Mouse (Mus musculus) liver, embryonic 11.5 days (tissue): ENCODE results near the gene Lrp2bp. TPM values are rescaled to one million over a fixed set of nuclear protein-coding genes. Genes with fewer than 3 reads are reported as not detected.

Experiments
- ATAC-seq: fragments of 200-750 bp; cut with Nextera tagmentation; replicated peaks from 2 replicates; pipeline ENCODE4 v1.8.0; 2017; ENCODE audit warnings: moderate number of reproducible peaks, mild to moderate bottlenecking, moderate TSS enrichment, moderate library complexity; ENCODE audit not compliant: low FRiP score
- DNase-seq: peaks from one replicate; pipeline ENCODE4 v3.0.0-alpha.2; 2017; ENCODE audit warnings: low spot score
- H3K27ac ChIP-seq: fragments of 300-500 bp; sonication (generic); 2 replicates; pipeline ENCODE4 v1.5.1; 2014; ENCODE audit warnings: mild to moderate bottlenecking, low read depth, low read length, control low read depth
- H3K27me3 ChIP-seq: fragments of 300-500 bp; sonication (generic); replicated peaks from 2 replicates; pipeline ENCODE4 v1.6.1; 2014; ENCODE audit warnings: low read length, mixed read lengths; ENCODE audit not compliant: control insufficient read depth, insufficient read depth
- H3K36me3 ChIP-seq: fragments of 300-500 bp; sonication (generic); 2 replicates; pipeline ENCODE4 v1.6.1; 2014; ENCODE audit warnings: mild to moderate bottlenecking, low read length, moderate library complexity, mixed read lengths; ENCODE audit not compliant: control insufficient read depth, insufficient read depth
- H3K4me1 ChIP-seq: fragments of 300-500 bp; sonication (generic); replicated peaks from 2 replicates; pipeline ENCODE4 v1.6.1; 2014; ENCODE audit warnings: low read length, mixed read lengths; ENCODE audit not compliant: control insufficient read depth, insufficient read depth
- H3K4me2 ChIP-seq: fragments of 300-500 bp; sonication (generic); 2 replicates; pipeline ENCODE4 v1.6.1; 2014; ENCODE audit warnings: mild to moderate bottlenecking, control low read depth, moderate library complexity
- H3K4me3 ChIP-seq: fragments of 300-500 bp; sonication (generic); 2 replicates; pipeline ENCODE4 v1.5.1; 2014; ENCODE audit warnings: low read depth, low read length, control low read depth
- H3K9ac ChIP-seq: fragments of 300-500 bp; sonication (generic); 2 replicates; pipeline ENCODE4 v1.6.1; 2014; ENCODE audit warnings: low read depth, low read length, control low read depth
- H3K9me3 ChIP-seq: fragments of 300-500 bp; sonication (generic); 2 replicates; pipeline ENCODE4 v1.6.1; 2016; ENCODE audit warnings: low read length, inconsistent platforms, mixed read lengths; ENCODE audit not compliant: control insufficient read depth
- whole genome bisulfite sequencing: fragments of 180-500 bp; shearing (Covaris S2); extraction: QIAGEN DNeasy Blood & Tissue Kit; methylation state at CpG from one replicate; pipeline ENCODE4 v1.1.7; 2014; 5-methylcytosine and 5-hydroxymethylcytosine counted together
- polyA plus RNA-seq: library from polyadenylated mRNA; unstranded; fragments of >200 nt; fragmentation: Nextera tagmentation; extraction: Ambion mirVana; gene quantifications from 2 replicates; pipeline ENCODE4 v1.2.1, GENCODE M21; 2014

Lrp2bp gene
- polyA plus RNA-seq, 1 experiment from 2014 or later: 0.40 TPM

GRCm38 (mm10) chr8:45990631-45991310, 8.3 kb upstream of the Lrp2bp start:
- H3K27ac ChIP-seq: no peak overlapping the region
- WGBS: 89% methylated on average over 4 of the region's 4 CpGs
- H3K9me3 ChIP-seq: no peaks in the 10 kb centered on the region
- DNase-seq (no peak), ATAC-seq (no peak)
- peaks cover 16% of the 10 kb centered on the region for H3K36me3 ChIP-seq
- no peak overlapping the region for H3K4me2 ChIP-seq
- H3K4me1 ChIP-seq: no peaks in the 10 kb centered on the region
- no peak overlapping the region for H3K4me3 ChIP-seq
- no peaks in the 10 kb centered on the region for H3K27me3 ChIP-seq
- H3K9ac ChIP-seq: no peak overlapping the region

GRCm38 (mm10) chr8:45994111-45994510, 5.0 kb upstream of the Lrp2bp start:
- H3K9ac ChIP-seq: no peak overlapping the region
- no peak overlapping the region for H3K4me2 ChIP-seq
- H3K27ac ChIP-seq: no peak overlapping the region
- DNase-seq: no peak
- H3K36me3 ChIP-seq: peaks cover 19% of the 10 kb centered on the region; the same call in 1 of the 2 replicates
- 95% methylated on average over 2 of the region's 2 CpGs for WGBS
- H3K9me3 ChIP-seq: no peaks in the 10 kb centered on the region
- peaks cover 2% of the 10 kb centered on the region; the same call in 1 of the 2 replicates for H3K4me1 ChIP-seq
- no peak for ATAC-seq
- no peaks in the 10 kb centered on the region for H3K27me3 ChIP-seq
- H3K4me3 ChIP-seq: no peak overlapping the region

GRCm38 (mm10) chr8:45995576-45995975, 3.5 kb upstream of the Lrp2bp start:
- H3K9ac ChIP-seq: no peak overlapping the region
- ATAC-seq (no peak), DNase-seq (no peak)
- H3K36me3 ChIP-seq: peaks cover 17% of the 10 kb centered on the region; the same call in 1 of the 2 replicates
- H3K9me3 ChIP-seq: no peaks in the 10 kb centered on the region
- no peak overlapping the region for H3K4me2 ChIP-seq
- peaks cover 2% of the 10 kb centered on the region for H3K4me1 ChIP-seq
- WGBS: 85% methylated on average over 3 of the region's 3 CpGs
- no peak overlapping the region for H3K4me3 ChIP-seq
- H3K27ac ChIP-seq: no peak overlapping the region
- H3K27me3 ChIP-seq: no peaks in the 10 kb centered on the region

GRCm38 (mm10) chr8:45998228-45998627, 875 bp upstream of the Lrp2bp start:
- no peak overlapping the region for H3K4me3 ChIP-seq

GRCm38 (mm10) chr8:45999784-46000705, 942 bp downstream of the Lrp2bp start:
- no peaks in the 10 kb centered on the region for H3K27me3 ChIP-seq
- peak; percentile 98 for ATAC-seq
- no peaks in the 10 kb centered on the region for H3K9me3 ChIP-seq
- DNase-seq: peak; percentile 97
- H3K36me3 ChIP-seq: peaks cover 14% of the 10 kb centered on the region; the same call in 1 of the 2 replicates
- peak overlapping the region; percentile 89 for H3K4me2 ChIP-seq
- peaks cover 2% of the 10 kb centered on the region for H3K4me1 ChIP-seq
- peak overlapping the region; percentile 49 for H3K4me3 ChIP-seq
- H3K27ac ChIP-seq: peak overlapping the region; percentile 77
- H3K9ac ChIP-seq: peak overlapping the region; percentile 83
- WGBS: 7% methylated on average over 54 of the region's 55 CpGs

More at GRCm38 (mm10) chr8:45998228-45998627, 875 bp upstream of the Lrp2bp start:
- Histone ChIP-seq H3K9me3 (no peaks in the 10 kb centered on the region), H3K36me3 (peaks cover 17% of the 10 kb centered on the region; the same call in 1 of the 2 replicates), H3K27me3 (no peaks in the 10 kb centered on the region), H3K27ac (no peak overlapping the region), H3K4me2 (peak overlapping the region; percentile 89), H3K9ac (no peak overlapping the region), H3K4me1 (peaks cover 2% of the 10 kb centered on the region)
- DNase-seq (no peak), ATAC-seq (no peak)
- WGBS: 76% methylated on average over 2 of the region's 2 CpGs

GRCm38 (mm10) chr8:46005596-46005995, 6.5 kb downstream of the Lrp2bp start, which contains the start of gene Ankrd37:
TSS of gene Ankrd37 (minus strand) at chr8:46005707.
- DNase-seq (no peak), ATAC-seq (no peak)
- Histone ChIP-seq H3K27me3 (no peaks in the 10 kb centered on the region), H3K9ac (no peak within 1 kb of the TSS), H3K27ac (no peak within 1 kb of the TSS), H3K4me1 (peaks cover under 1% of the 10 kb centered on the region), H3K36me3 (no peaks in the 10 kb centered on the region), H3K9me3 (no peaks in the 10 kb centered on the region), H3K4me2 (no peak within 1 kb of the TSS), H3K4me3 (no peak within 1 kb of the TSS)
- WGBS: 53% methylated on average over 4 of the region's 4 CpGs

- no peaks in the 10 kb centered on the region for H3K27me3 ChIP-seq
- no peak overlapping the region for H3K4me2 ChIP-seq
- H3K4me1 ChIP-seq: peaks cover 3% of the 10 kb centered on the region
- ATAC-seq (no peak), DNase-seq (no peak)
- no peaks in the 10 kb centered on the region for H3K9me3 ChIP-seq
- H3K27ac ChIP-seq: no peak overlapping the region
- 69% methylated on average over 3 of the region's 3 CpGs for WGBS
- H3K4me3 ChIP-seq: no peak overlapping the region
- no peaks in the 10 kb centered on the region for H3K36me3 ChIP-seq
- H3K9ac ChIP-seq: no peak overlapping the region
Measured at GRCm38 (mm10) chr8:46007050-46007672, 8.1 kb downstream of the Lrp2bp start.

GRCm38 (mm10) chr8:46010306-46010705, 11.2 kb downstream of the Lrp2bp start:
- 51% methylated on average over 2 of the region's 2 CpGs for WGBS
- Histone ChIP-seq H3K27me3 (no peaks in the 10 kb centered on the region), H3K9ac (no peak overlapping the region), H3K36me3 (no peaks in the 10 kb centered on the region), H3K4me1 (peaks cover 3% of the 10 kb centered on the region), H3K27ac (no peak overlapping the region), H3K4me3 (peak overlapping the region; percentile 12; the same call in 1 of the 2 replicates), H3K4me2 (peak overlapping the region; percentile 57), H3K9me3 (no peaks in the 10 kb centered on the region)
- DNase-seq (no peak), ATAC-seq (0 out of 2 replicates have a peak, but pooled peaks have one; percentile 15)
